Mouse (Mus musculus) hindbrain, postnatal 0 days (tissue): ENCODE measurements around the gene Mnd1. TPM values are rescaled to one million over a fixed set of nuclear protein-coding genes. Genes with fewer than 3 reads are reported as not detected.

Source experiments
- ATAC-seq: fragments of 200-750 bp; cut with Nextera tagmentation; 2 replicates; pipeline ENCODE4 v1.8.0; 2017; ENCODE audit warnings: mild to moderate bottlenecking, moderate TSS enrichment, moderate library complexity
- DNase-seq: peaks from one replicate; pipeline ENCODE4 v3.0.0-alpha.2; 2015; ENCODE audit warnings: low spot score
- H3K27ac ChIP-seq: fragments of 300-500 bp; sonication (generic); 2 replicates; pipeline ENCODE4 v1.5.1; 2014; ENCODE audit warnings: mild to moderate bottlenecking
- H3K27me3 ChIP-seq: fragments of 300-500 bp; sonication (generic); 2 replicates; pipeline ENCODE4 v1.6.1; 2014; ENCODE audit warnings: low read length, mixed read lengths; ENCODE audit not compliant: insufficient read depth
- H3K36me3 ChIP-seq: fragments of 300-500 bp; sonication (generic); 2 replicates; pipeline ENCODE4 v1.6.1; 2014; ENCODE audit warnings: low read length, mixed read lengths; ENCODE audit not compliant: insufficient read depth
- H3K4me1 ChIP-seq: fragments of 300-500 bp; sonication (generic); 2 replicates; pipeline ENCODE4 v1.6.1; 2014; ENCODE audit warnings: antibody characterized with exemption, low read length, mixed read lengths; ENCODE audit not compliant: insufficient read depth
- H3K4me2 ChIP-seq: fragments of 300-500 bp; sonication (generic); 2 replicates; pipeline ENCODE4 v1.6.1; 2014; ENCODE audit warnings: low read depth, mild to moderate bottlenecking, low read length, moderate library complexity, mixed read lengths
- H3K4me3 ChIP-seq: fragments of 300-500 bp; sonication (generic); 2 replicates; pipeline ENCODE4 v1.5.1; 2014; ENCODE audit warnings: low read length
- H3K9ac ChIP-seq: fragments of 300-500 bp; sonication (generic); replicated peaks from 2 replicates; pipeline ENCODE4 v1.6.1; 2014; ENCODE audit warnings: mild to moderate bottlenecking, low read length, moderate library complexity, mixed read lengths
- H3K9me3 ChIP-seq: fragments of 300-500 bp; sonication (generic); 2 replicates; pipeline ENCODE4 v1.6.1; 2016; ENCODE audit warnings: low read length, mixed read lengths
- CTCF ChIP-seq: IDR thresholded peaks from 2 replicates; pipeline ENCODE4 v1.5.1; 2016; ENCODE audit warnings: antibody characterized with exemption, control low read depth, low read depth
- WGBS: fragments of 180-500 bp; shearing (Covaris S2); extraction: QIAGEN DNeasy Blood & Tissue Kit; methylation state at CpG from one replicate; pipeline ENCODE4 v1.1.7; 2014; 5-methylcytosine and 5-hydroxymethylcytosine counted together
- polyA plus RNA-seq: library from polyadenylated mRNA; unstranded; fragments of >200 nt; fragmentation: Nextera tagmentation; extraction: Ambion mirVana; gene quantifications from 2 replicates; pipeline ENCODE4 v1.2.1, GENCODE M21; 2015
- total RNA-seq: library from RNA; depleted of rRNA; stranded (reverse); fragments of >200 nt; gene quantifications from 2 replicates; pipeline ENCODE4 v1.2.3, GENCODE M21; 2014

Mnd1 gene
- total and polyA plus RNA-seq, 2 experiments from 2014 or later: 0.73 to 3.7 TPM

DNA sequence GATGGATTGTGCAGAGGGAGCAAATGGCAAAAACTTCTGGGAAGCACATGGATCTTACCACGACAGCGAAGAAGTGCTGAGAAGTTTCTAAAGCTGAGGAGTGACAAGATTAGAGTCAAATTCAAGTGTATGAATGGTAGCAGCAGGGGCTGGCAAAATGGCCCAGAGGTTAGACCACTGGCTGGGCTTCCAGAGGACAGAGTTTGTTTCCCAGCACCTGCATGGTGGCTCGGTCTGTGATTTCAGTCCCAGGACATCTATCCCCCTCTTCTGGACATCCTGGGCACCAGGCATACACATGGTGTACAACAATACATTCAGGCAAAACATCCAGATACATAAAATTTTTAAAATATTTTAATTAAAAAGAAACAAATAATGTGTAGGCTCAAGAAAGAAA lies 5.8 kb downstream of the Mnd1 start:
- no peak for ATAC-seq
- no peaks in the 10 kb centered on the region for H3K9me3 ChIP-seq
- H3K27me3 ChIP-seq: no peaks in the 10 kb centered on the region
- H3K4me3 ChIP-seq: no peak overlapping the region
- H3K9ac ChIP-seq: no peak overlapping the region
- no peak for DNase-seq
- TF ChIP-seq CTCF: no peak
- 94% methylated on average over 3 of the region's 3 CpGs for WGBS
- no peak overlapping the region for H3K27ac ChIP-seq
- H3K4me2 ChIP-seq: no peak overlapping the region
- no peaks in the 10 kb centered on the region for H3K4me1 ChIP-seq
- no peaks in the 10 kb centered on the region for H3K36me3 ChIP-seq

DNA sequence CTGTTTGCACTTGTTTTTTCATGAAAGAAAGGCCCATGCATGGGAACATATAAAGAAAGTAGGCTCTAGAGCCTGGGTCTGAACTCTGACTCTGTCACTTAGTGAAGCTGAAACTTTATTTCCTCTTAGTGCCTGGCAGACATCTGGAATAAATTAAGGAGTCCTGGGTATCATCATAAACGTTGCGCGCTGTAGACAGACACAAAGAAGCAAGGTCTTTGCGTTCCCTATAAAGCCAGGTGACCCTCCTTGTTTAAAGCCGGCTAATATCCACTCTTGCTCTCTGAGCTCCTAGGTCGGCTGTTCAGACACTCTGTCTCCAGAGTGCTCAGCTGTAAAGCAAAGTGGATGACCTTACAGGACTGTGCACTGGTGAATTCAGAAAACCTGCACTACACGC lies 14.6 kb downstream of the Mnd1 start:
- no peaks in the 10 kb centered on the region for H3K27me3 ChIP-seq
- H3K9ac ChIP-seq: no peak overlapping the region
- H3K36me3 ChIP-seq: no peaks in the 10 kb centered on the region
- H3K4me1 ChIP-seq: no peaks in the 10 kb centered on the region
- no peak for ATAC-seq
- no peak for DNase-seq
- H3K4me2 ChIP-seq: no peak overlapping the region
- H3K9me3 ChIP-seq: no peaks in the 10 kb centered on the region
- no peak overlapping the region for H3K27ac ChIP-seq
- H3K4me3 ChIP-seq: no peak overlapping the region
- TF ChIP-seq CTCF: no peak
- WGBS: 84% methylated on average over 7 of the region's 7 CpGs

DNA sequence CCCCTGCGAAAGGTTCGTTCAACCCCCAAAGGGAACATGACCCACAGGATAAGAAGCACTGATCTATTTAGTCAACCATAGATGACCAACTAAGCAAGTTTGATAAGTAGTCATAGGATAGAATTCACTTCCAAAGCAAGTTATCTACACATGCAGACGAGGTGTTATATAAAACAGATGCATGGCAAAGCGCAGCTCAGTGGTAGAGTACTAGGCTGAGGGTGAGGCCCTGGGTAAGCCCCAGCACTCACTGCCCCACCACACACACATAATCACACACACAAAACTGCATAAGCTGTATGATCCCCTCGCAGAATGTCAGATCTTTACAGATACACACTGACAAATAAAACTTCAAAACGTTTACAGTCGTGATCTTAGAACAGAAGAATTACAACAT lies 19.1 kb downstream of the Mnd1 start:
- DNase-seq: no peak
- H3K9me3 ChIP-seq: no peaks in the 10 kb centered on the region
- TF ChIP-seq CTCF: no peak
- H3K27me3 ChIP-seq: no peaks in the 10 kb centered on the region
- H3K4me2 ChIP-seq: no peak overlapping the region
- H3K27ac ChIP-seq: no peak overlapping the region
- no peak for ATAC-seq
- no peak overlapping the region for H3K4me3 ChIP-seq
- no peak overlapping the region for H3K9ac ChIP-seq
- 92% methylated on average over 7 of the region's 7 CpGs for WGBS
- H3K4me1 ChIP-seq: no peaks in the 10 kb centered on the region
- no peaks in the 10 kb centered on the region for H3K36me3 ChIP-seq

DNA sequence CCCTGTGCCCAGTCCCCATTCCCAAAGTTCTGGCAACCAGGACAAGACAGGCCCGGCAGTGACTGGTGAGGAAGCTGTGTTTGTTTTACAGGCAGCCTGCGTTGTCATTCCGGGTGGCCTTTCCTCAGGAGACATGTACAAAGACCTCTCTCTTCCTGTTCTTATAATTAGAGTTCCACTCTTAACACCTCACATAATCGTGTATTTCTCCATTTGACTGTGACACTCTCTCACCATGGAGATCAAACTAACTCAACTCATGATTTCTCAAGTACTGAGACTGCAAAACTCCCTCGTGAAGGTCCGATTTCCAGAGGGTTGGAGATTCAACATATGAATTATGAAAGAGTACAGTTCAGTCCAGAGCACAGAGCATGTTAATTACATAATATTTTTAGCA lies 19.7 kb downstream of the Mnd1 start:
- 77% methylated on average over 6 of the region's 6 CpGs for WGBS

GRCm38 (mm10) chr3:84135387-84135786 lies 20.2 kb downstream of the Mnd1 start:
- H3K9me3 ChIP-seq: no peaks in the 10 kb centered on the region
- no peak for ATAC-seq
- H3K4me2 ChIP-seq: no peak overlapping the region
- no peak overlapping the region for H3K27ac ChIP-seq
- H3K4me1 ChIP-seq: no peaks in the 10 kb centered on the region
- TF ChIP-seq CTCF: no peak
- H3K27me3 ChIP-seq: no peaks in the 10 kb centered on the region
- H3K4me3 ChIP-seq: no peak overlapping the region
- no peak overlapping the region for H3K9ac ChIP-seq
- WGBS: 35% methylated on average over 9 of the region's 9 CpGs
- no peaks in the 10 kb centered on the region for H3K36me3 ChIP-seq
- DNase-seq: no peak

More for the DNA sequence above, 19.7 kb downstream of the Mnd1 start:
- Histone ChIP-seq H3K9ac (no peak overlapping the region), H3K9me3 (no peaks in the 10 kb centered on the region), H3K4me1 (no peaks in the 10 kb centered on the region), H3K36me3 (no peaks in the 10 kb centered on the region), H3K27ac (no peak overlapping the region), H3K4me3 (no peak overlapping the region), H3K27me3 (no peaks in the 10 kb centered on the region), H3K4me2 (no peak overlapping the region)
- ATAC-seq: no peak
- no peak for TF ChIP-seq CTCF
- no peak for DNase-seq

GRCm38 (mm10) chr3:84131369-84131768 lies 24.2 kb downstream of the Mnd1 start:
- Histone ChIP-seq H3K9me3 (no peaks in the 10 kb centered on the region), H3K27ac (no peak overlapping the region), H3K4me1 (no peaks in the 10 kb centered on the region), H3K27me3 (no peaks in the 10 kb centered on the region), H3K4me3 (no peak overlapping the region), H3K4me2 (no peak overlapping the region), H3K36me3 (no peaks in the 10 kb centered on the region), H3K9ac (no peak overlapping the region)
- ATAC-seq: no peak
- WGBS: 92% methylated on average over 3 of the region's 3 CpGs
- TF ChIP-seq CTCF: no peak
- DNase-seq: no peak

DNA sequence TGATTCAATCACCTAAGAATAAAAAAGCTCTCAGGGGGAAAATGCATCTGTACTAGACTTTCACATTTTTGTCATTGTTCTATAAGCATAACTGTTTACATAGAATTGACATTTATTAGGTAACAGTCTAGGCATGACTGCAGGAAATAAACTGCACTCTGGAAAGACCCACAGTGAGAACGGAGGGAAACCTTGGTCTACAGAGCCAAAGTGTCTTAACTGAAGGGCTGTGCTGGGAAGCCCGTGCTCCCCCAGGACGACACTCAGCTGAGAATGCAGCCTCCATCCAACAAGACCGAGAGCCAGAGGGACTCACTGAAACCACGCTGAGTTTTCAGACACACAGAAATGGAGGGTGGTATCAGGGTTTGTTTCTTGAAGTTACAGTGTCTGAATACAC lies 24.8 kb downstream of the Mnd1 start:
- Histone ChIP-seq H3K9ac (no peak overlapping the region), H3K4me1 (no peaks in the 10 kb centered on the region), H3K27ac (no peak overlapping the region), H3K36me3 (no peaks in the 10 kb centered on the region), H3K27me3 (no peaks in the 10 kb centered on the region), H3K9me3 (no peaks in the 10 kb centered on the region), H3K4me2 (no peak overlapping the region), H3K4me3 (no peak overlapping the region)
- 66% methylated on average over 5 of the region's 5 CpGs for WGBS
- TF ChIP-seq CTCF: no peak
- no peak for ATAC-seq
- DNase-seq: no peak
